Mouse (Mus musculus): ENCODE data around the gene Cdk14. TPM values are rescaled to one million over a fixed set of nuclear protein-coding genes. Genes with fewer than 3 reads are reported as not detected.

Gene Cdk14
- total RNA-seq, 2 experiments from 2014 or later = 160 to 162 TPM

GRCm38 (mm10) chr5:4813357-4813756, 606.8 kb downstream of the Cdk14 start:
- DNase-seq (ENCODE audit: low spot score in 2 of 2) = no peak

GRCm38 (mm10) chr5:4812036-4812729, 607.9 kb downstream of the Cdk14 start:
- no peak for DNase-seq (ENCODE audit: low spot score in 2 of 2)

GRCm38 (mm10) chr5:4805228-4805627, 614.9 kb downstream of the Cdk14 start:
- no peak for DNase-seq (ENCODE audit: low spot score in 2 of 2)

DNA sequence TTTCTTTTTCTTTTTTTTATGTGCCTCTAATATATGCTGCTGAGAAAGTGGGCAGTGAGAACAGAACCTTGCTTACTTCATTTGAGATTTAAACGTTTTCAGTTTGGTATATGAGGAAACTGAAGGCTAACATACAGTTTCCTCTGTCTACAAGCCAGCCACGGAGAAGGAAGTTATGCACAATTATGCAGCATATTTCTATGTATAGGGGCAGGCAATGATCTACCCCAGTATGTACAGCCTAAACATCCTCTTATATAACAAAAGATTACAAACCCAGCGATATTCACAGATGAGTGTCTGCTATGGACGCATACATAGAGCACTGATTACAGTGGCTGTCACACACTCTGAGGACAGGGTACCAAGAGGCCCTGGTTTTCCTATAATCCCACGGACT, 616.4 kb downstream of the Cdk14 start:
- DNase-seq (ENCODE audit: low spot score in 2 of 2) = no peak

GRCm38 (mm10) chr5:4801971-4802370, 618.1 kb downstream of the Cdk14 start:
- DNase-seq (ENCODE audit: low spot score in 2 of 2) = no peak

GRCm38 (mm10) chr5:4801096-4801850, 618.8 kb downstream of the Cdk14 start:
- DNase-seq (ENCODE audit: low spot score in 2 of 2) = no peak

GRCm38 (mm10) chr5:4791219-4791618, 628.9 kb downstream of the Cdk14 start:
- DNase-seq (ENCODE audit: low spot score in 2 of 2) = no peak

GRCm38 (mm10) chr5:4790265-4790664, 629.8 kb downstream of the Cdk14 start:
- no peak for DNase-seq (ENCODE audit: low spot score in 2 of 2)

DNA sequence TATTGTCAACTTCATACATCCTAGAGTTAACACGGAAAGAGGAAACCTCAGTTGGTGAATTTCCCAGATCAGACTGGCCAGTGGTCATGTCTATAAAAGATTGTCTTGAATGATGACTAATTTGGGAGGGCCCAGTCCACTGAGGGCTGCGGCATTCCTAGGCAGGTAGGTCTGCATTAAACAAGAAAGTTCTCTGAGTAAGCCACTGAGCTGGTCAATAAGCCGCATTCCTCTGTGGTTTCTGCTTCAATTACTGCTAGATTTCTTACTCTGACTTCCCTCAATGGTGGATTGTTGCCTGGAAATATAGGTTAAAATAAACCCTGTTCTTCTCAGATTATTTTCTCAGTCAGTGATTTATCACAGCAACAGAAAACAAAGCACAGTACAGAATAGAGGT, 631.6 kb downstream of the Cdk14 start:
- no peak for DNase-seq (ENCODE audit: low spot score in 2 of 2)

DNA sequence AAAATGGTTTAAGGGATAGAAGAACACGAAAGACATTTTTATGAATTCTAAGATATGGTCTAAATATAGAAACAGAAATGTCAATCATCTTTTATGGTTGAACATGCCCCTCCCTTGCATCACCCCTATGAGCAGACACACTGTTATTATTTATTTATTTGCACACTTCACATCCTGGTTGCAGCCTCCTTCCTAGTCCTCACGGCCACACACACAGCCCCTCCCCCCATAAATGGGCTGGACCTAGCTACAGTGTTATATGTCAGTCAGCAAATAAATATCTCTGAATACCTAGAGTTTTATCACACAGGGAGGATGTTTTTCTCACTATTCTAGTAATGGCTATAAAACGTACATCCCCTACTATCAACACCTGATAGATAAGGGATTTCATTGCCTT, 633.3 kb downstream of the Cdk14 start:
- DNase-seq (ENCODE audit: low spot score in 2 of 2) = no peak

- DNase-seq (ENCODE audit: low spot score in 2 of 2) = no peak
Observed at GRCm38 (mm10) chr5:4778274-4778673, 641.8 kb downstream of the Cdk14 start.

- DNase-seq (ENCODE audit: low spot score in 2 of 2) = no peak
Observed at GRCm38 (mm10) chr5:4776495-4776894, 643.6 kb downstream of the Cdk14 start.

DNA sequence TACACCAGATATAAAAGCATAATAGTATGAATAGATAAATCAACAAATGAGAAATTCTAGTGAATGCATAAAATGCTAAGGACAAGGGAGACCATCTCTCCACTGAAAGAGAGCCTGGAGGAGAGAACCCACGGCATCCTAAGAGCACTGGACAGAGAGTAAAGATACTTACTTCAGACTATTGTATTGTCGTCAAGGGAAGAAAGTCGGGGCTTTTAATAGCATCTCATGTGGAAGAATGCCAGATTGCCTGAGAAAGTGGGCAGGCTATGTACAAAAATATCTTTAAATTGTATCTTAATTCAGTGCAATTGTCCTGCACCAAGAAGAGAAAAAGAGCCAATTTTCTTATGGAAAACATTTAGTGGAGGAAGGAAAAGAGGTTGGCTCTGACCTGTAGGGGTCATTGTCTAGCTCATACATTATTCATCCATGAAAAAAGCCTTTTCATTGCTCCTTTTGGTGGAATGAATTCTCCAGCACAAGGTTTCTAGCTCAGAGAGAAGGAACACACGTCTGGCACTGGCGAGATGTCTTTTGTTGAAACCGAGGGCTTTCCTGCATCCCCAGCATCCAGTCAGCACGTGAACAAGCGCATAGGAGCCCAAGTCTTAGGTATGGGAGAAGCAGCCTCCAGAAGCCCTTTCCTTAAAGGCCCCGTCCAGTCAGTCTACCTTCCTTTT, 646.9 kb downstream of the Cdk14 start:
- no peak for DNase-seq (ENCODE audit: low spot score in 2 of 2)

DNA sequence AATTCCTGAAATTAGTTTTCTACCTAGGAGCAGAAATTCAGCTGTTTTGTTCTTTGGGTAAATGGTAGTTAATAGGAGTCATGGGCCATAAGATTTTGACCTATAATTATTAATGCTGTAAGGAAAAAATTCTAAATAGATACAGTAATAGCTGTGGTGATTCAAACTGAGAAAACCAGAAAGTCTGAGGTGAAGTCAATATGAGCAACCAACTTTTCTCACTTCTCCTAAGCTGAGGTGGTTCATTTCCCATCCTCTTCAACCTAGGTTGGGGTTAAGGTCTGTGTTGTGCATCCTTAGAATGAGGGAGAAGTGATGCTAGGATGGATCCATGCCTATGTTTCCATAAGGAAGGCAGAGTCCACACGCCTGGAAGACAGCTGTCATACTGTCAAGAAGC, 649.5 kb downstream of the Cdk14 start:
- DNase-seq (ENCODE audit: low spot score in 2 of 2) = no peak

DNA sequence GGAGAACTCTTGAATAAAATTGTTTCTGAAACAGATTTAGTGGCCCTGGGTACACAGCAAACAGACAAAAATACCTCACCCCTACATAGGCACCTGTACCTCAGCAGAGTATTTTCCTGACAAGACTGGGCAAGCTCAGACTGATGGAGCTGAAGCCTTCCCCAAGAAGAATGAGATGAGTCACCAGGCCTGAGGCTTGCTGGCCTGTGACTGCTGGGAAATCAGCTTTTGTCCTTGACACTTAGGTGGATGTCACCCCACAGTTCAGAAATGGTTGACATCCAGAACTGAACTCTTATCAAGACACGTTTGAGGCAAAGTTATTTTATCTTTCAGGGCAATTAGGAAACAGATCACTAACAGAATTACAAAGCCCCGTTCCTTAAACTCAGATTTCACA, 652.2 kb downstream of the Cdk14 start:
- DNase-seq (ENCODE audit: low spot score in 2 of 2) = no peak

DNA sequence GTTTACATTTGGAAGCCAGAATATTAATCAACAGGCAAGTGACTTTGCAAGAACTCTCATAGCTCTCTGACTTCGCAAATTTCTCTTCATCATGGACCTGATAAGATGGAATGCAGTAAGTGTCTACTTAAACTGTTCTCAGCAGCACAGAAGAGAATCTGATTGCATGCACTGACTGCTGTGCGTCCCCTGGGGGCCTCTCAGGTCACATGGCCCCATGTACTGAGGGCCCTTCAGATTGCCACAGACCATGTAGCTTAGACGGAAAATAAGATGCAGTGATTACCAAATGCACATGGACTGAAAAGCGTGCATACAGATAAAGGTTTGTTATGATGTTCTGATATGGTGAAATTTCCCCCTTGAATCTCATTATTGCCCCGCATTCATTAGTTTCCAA, 653.4 kb downstream of the Cdk14 start:
- DNase-seq (ENCODE audit: low spot score in 2 of 2) = no peak

DNA sequence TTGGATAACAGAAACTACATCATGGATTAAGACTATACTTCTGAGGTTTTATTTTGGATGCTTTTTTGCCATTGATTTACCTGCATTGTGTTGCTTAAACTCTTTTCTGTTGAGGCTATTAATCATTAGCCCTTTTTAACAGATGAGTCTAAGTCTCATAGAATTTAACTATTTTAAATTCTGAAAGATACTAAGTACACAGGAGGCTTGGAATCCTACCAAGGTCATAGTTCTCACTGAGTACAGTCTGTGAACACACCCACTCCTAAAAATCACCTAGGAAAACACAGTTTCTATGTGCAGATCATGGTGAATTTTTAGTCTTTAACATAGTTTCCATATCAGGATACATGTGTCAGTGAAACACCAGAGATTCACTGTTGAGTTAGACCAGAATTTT, 658.2 kb downstream of the Cdk14 start:
- DNase-seq (ENCODE audit: low spot score in 2 of 2) = no peak

DNA sequence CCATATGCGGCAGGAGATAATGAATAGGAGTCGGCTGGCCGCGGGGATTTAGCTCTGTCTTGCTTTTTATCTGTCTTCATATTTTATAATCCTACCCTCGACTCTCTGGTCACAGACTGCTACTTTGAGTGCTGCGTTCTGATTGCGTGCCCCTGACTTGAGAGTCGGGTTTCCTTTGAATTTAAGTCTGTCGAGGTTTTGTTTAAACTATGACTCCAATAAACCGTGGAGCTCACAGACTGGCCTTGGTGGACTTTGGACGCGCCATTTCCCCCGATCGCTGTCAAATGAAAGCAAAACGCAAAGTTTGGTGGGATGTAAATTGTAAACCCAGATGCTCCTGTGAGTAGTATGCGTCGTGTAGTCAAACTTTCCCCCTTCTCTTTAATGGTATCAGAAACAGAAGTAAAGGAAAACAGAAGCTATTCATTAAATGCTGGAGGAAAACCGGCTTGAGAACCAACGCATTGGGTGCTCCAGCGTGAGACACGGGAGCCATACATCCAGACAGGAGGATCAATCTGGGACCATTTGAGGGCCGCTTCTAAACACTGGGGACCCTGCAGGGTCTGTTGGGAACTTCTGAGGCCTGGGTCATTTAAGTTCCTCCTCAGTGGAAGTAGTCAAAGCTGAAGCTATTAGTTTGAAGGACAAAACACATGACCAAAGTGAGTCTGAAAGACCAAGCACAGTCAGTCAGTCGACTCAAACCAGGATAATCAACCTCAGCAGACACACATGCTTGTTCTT, 661.6 kb downstream of the Cdk14 start:
- no peak for DNase-seq (ENCODE audit: low spot score in 2 of 2)

GRCm38 (mm10) chr5:4757902-4758301, 662.2 kb downstream of the Cdk14 start, which contains the start of gene Fzd1:
Gene Fzd1 (minus strand): TSS chr5:4758035.
- DNase-seq (ENCODE audit: low spot score in 2 of 2) = peak; percentile 92 to 95

GRCm38 (mm10) chr5:4756871-4757711, 663.0 kb downstream of the Cdk14 start:
- peak; percentile 59 to 68 for DNase-seq (ENCODE audit: low spot score in 2 of 2)
